Mouse (Mus musculus): ENCODE measurements at regions not wholly inside any gene's neighbourhood (a gene's known extent, or its start where the extent isn't known, plus 50 kb on each side); places are given as distances from the start of the nearest gene placed in this dataset.

DNA sequence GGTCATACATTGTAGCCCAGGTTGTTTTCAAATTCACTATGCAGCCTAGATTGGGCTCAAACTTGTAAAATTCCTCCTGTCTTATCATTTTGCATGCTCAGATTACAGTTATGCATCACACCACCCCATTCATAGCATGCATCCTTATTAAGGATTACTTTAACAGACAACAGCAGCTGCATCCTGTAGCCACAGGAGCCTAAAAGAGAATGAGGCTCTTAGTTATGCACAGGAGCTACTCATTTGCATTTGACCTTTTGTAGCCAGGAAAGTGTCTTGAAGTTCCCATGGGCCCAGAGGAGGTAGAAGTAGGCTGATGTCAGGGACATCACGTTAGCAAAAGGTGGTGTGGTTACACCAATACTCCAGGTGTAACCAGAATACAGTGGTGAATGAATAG, 148.9 kb upstream of the Sdr16c6 start:
- H3K27me3 ChIP-seq (ENCODE audit: control insufficient read depth, insufficient read depth, low read depth, low read length), result no peaks in the 10 kb centered on the region
- no peak for ATAC-seq (ENCODE audit: low read depth)
- H3K4me3 ChIP-seq (ENCODE audit: low read length), result no peak overlapping the region
- H3K4me1 ChIP-seq (replicated peaks; ENCODE audit: control insufficient read depth, insufficient read depth, low read length), result no peaks in the 10 kb centered on the region
- no peak overlapping the region for H3K9ac ChIP-seq (ENCODE audit: low read length)
- no peaks in the 10 kb centered on the region for H3K9me3 ChIP-seq (ENCODE audit: control insufficient read depth, low read length)
- no peak overlapping the region for H3K4me2 ChIP-seq (ENCODE audit: low read depth, low read length)
- no peaks in the 10 kb centered on the region for H3K36me3 ChIP-seq (ENCODE audit: control insufficient read depth, insufficient read depth, low read length)
- WGBS, result 27% methylated on average over 1 of the region's 1 CpGs
- H3K27ac ChIP-seq (ENCODE audit: low read length), result no peak overlapping the region

GRCm38 (mm10) chr4:4219701-4220100, 142.4 kb upstream of the Sdr16c6 start:
- no peak overlapping the region for H3K27ac ChIP-seq (ENCODE audit: low read length)
- no peak overlapping the region for H3K9ac ChIP-seq (ENCODE audit: low read length)
- ATAC-seq (ENCODE audit: low read depth), result no peak
- H3K4me2 ChIP-seq (ENCODE audit: low read depth, low read length), result no peak overlapping the region
- H3K36me3 ChIP-seq (ENCODE audit: control insufficient read depth, insufficient read depth, low read length), result no peaks in the 10 kb centered on the region
- WGBS, result 77% methylated on average over 2 of the region's 2 CpGs
- H3K27me3 ChIP-seq (ENCODE audit: control insufficient read depth, insufficient read depth, low read depth, low read length), result no peaks in the 10 kb centered on the region
- no peaks in the 10 kb centered on the region for H3K4me1 ChIP-seq (replicated peaks; ENCODE audit: control insufficient read depth, insufficient read depth, low read length)
- H3K9me3 ChIP-seq (ENCODE audit: control insufficient read depth, low read length), result no peaks in the 10 kb centered on the region
- no peak overlapping the region for H3K4me3 ChIP-seq (ENCODE audit: low read length)

DNA sequence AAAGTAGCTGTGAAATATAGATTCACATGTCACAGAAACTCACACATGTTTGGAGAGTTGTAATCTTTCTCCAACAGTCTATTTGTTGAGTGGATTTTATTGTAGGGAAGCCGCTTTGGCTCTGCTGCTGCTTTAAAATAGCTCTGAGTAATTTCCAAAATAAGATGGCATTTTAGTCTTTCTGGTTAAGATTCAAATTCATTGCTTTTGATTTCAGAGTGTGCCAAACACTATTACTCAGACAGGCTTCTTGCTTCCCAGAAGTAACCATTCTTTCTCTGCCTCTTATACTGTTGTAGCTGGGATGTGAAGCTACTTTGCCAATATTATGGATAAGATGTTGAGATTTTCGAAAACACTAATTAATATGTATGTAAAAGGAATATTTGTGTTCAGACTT, 134.6 kb upstream of the Sdr16c6 start:
- ATAC-seq (ENCODE audit: low read depth), result no peak
- H3K4me3 ChIP-seq (ENCODE audit: low read length), result no peak overlapping the region
- no peak overlapping the region for H3K9ac ChIP-seq (ENCODE audit: low read length)
- H3K4me2 ChIP-seq (ENCODE audit: low read depth, low read length), result no peak overlapping the region
- H3K9me3 ChIP-seq (ENCODE audit: control insufficient read depth, low read length), result no peaks in the 10 kb centered on the region
- no peaks in the 10 kb centered on the region for H3K4me1 ChIP-seq (replicated peaks; ENCODE audit: control insufficient read depth, insufficient read depth, low read length)
- H3K36me3 ChIP-seq (ENCODE audit: control insufficient read depth, insufficient read depth, low read length), result no peaks in the 10 kb centered on the region
- no peak overlapping the region for H3K27ac ChIP-seq (ENCODE audit: low read length)
- no peaks in the 10 kb centered on the region for H3K27me3 ChIP-seq (ENCODE audit: control insufficient read depth, insufficient read depth, low read depth, low read length)
- whole genome bisulfite sequencing, result 80% methylated on average over 2 of the region's 2 CpGs

DNA sequence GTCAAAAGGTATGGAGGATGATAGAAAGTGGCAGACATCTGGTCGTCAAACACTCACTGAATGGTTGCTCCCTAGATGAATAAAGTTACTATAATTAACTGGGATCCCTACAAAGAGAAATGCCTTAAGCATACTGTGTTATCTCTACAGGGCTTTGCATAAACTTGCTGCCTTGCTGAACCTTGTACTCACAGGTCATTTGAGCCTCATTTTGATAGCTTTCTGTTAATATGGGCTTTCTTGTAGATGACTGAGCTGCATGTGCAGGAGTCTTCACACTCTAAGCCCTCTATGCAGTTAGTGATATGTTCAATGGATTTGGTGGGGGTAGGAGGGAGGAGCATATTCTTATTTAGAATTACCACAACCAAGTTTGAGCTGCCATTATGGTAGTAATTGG, 127.8 kb upstream of the Sdr16c6 start:
- Histone ChIP-seq H3K27me3 (ENCODE audit: control insufficient read depth, insufficient read depth, low read depth, low read length) (no peaks in the 10 kb centered on the region), H3K9ac (ENCODE audit: low read length) (no peak overlapping the region), H3K36me3 (ENCODE audit: control insufficient read depth, insufficient read depth, low read length) (no peaks in the 10 kb centered on the region), H3K4me3 (ENCODE audit: low read length) (no peak overlapping the region), H3K4me2 (ENCODE audit: low read depth, low read length) (no peak overlapping the region), H3K9me3 (ENCODE audit: control insufficient read depth, low read length) (no peaks in the 10 kb centered on the region), H3K27ac (ENCODE audit: low read length) (no peak overlapping the region), H3K4me1 (replicated peaks; ENCODE audit: control insufficient read depth, insufficient read depth, low read length) (no peaks in the 10 kb centered on the region)
- WGBS, result 44% methylated on average over 1 of the region's 1 CpGs
- no peak for ATAC-seq (ENCODE audit: low read depth)

DNA sequence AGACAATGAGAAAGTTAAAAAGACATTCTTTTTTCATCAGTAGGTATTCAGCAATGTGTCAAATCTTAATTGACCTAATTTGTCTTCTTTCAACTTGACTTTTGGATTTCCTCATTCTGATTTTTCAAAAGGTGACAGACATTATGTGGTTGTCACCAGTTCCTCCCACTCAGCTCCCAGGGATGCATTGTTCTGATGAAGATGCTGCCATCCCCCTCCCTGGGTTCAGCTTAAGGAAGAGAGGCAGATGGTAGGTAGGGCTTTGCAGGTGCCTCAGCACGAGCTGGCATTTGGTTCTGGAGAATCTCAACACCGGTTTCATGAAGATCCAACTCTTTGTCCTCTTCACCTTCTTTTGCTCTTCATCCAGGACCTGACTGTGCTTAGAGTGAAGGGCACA, 122.0 kb upstream of the Sdr16c6 start:
- H3K27ac ChIP-seq (ENCODE audit: low read length), result no peak overlapping the region
- H3K9me3 ChIP-seq (ENCODE audit: control insufficient read depth, low read length), result no peaks in the 10 kb centered on the region
- no peaks in the 10 kb centered on the region for H3K36me3 ChIP-seq (ENCODE audit: control insufficient read depth, insufficient read depth, low read length)
- H3K4me2 ChIP-seq (ENCODE audit: low read depth, low read length), result no peak overlapping the region
- WGBS, result 52% methylated on average over 2 of the region's 2 CpGs
- H3K4me3 ChIP-seq (ENCODE audit: low read length), result no peak overlapping the region
- no peak for ATAC-seq (ENCODE audit: low read depth)
- H3K4me1 ChIP-seq (replicated peaks; ENCODE audit: control insufficient read depth, insufficient read depth, low read length), result no peaks in the 10 kb centered on the region; the same call in 1 of the 2 replicates
- no peak overlapping the region for H3K9ac ChIP-seq (ENCODE audit: low read length)
- no peaks in the 10 kb centered on the region for H3K27me3 ChIP-seq (ENCODE audit: control insufficient read depth, insufficient read depth, low read depth, low read length)

GRCm38 (mm10) chr4:4195834-4196233, 118.5 kb upstream of the Sdr16c6 start:
- ATAC-seq (ENCODE audit: low read depth), result peak; percentile 54; the same call in 1 of the 2 replicates
- Histone ChIP-seq H3K27ac (ENCODE audit: low read length) (peak overlapping the region; percentile 59; the same call in 1 of the 2 replicates), H3K4me1 (replicated peaks; ENCODE audit: control insufficient read depth, insufficient read depth, low read length) (no peaks in the 10 kb centered on the region; the same call in 1 of the 2 replicates), H3K4me2 (ENCODE audit: low read depth, low read length) (no peak overlapping the region), H3K9ac (ENCODE audit: low read length) (no peak overlapping the region), H3K27me3 (ENCODE audit: control insufficient read depth, insufficient read depth, low read depth, low read length) (no peaks in the 10 kb centered on the region), H3K9me3 (ENCODE audit: control insufficient read depth, low read length) (no peaks in the 10 kb centered on the region), H3K4me3 (ENCODE audit: low read length) (no peak overlapping the region), H3K36me3 (ENCODE audit: control insufficient read depth, insufficient read depth, low read length) (no peaks in the 10 kb centered on the region)
- 55% methylated on average over 2 of the region's 2 CpGs for WGBS

DNA sequence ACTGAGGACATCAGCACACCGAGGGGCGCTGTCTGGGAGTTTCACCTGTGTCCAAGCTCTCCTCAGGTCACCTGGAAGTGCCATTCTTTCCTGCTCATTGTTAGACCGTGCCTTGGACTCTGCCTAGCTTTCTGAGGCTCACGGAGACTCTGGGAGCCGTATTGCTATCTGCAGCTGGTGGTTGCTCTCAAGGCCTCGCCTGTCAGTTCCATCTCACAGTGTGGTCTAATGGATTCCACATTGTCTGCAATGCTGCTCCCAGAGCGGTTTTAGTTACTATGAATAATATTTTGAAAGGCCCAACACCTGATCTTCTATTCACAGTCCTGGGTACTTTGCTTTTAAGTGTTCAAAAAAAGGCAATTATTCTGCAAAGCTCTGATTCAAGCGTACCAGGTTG, 117.9 kb upstream of the Sdr16c6 start:
- 54% methylated on average over 8 of the region's 8 CpGs for WGBS
- 0 out of 2 replicates have a peak, but pooled peaks have one; percentile 36 for ATAC-seq (ENCODE audit: low read depth)
- Histone ChIP-seq H3K4me2 (ENCODE audit: low read depth, low read length) (no peak overlapping the region), H3K27me3 (ENCODE audit: control insufficient read depth, insufficient read depth, low read depth, low read length) (no peaks in the 10 kb centered on the region), H3K9ac (ENCODE audit: low read length) (no peak overlapping the region), H3K4me1 (replicated peaks; ENCODE audit: control insufficient read depth, insufficient read depth, low read length) (no peaks in the 10 kb centered on the region; the same call in 1 of the 2 replicates), H3K36me3 (ENCODE audit: control insufficient read depth, insufficient read depth, low read length) (no peaks in the 10 kb centered on the region), H3K9me3 (ENCODE audit: control insufficient read depth, low read length) (no peaks in the 10 kb centered on the region), H3K27ac (ENCODE audit: low read length) (no peak overlapping the region), H3K4me3 (ENCODE audit: low read length) (no peak overlapping the region)

Data from lung, embryonic 16.5 days (tissue).